In the genomic region with DNA sequence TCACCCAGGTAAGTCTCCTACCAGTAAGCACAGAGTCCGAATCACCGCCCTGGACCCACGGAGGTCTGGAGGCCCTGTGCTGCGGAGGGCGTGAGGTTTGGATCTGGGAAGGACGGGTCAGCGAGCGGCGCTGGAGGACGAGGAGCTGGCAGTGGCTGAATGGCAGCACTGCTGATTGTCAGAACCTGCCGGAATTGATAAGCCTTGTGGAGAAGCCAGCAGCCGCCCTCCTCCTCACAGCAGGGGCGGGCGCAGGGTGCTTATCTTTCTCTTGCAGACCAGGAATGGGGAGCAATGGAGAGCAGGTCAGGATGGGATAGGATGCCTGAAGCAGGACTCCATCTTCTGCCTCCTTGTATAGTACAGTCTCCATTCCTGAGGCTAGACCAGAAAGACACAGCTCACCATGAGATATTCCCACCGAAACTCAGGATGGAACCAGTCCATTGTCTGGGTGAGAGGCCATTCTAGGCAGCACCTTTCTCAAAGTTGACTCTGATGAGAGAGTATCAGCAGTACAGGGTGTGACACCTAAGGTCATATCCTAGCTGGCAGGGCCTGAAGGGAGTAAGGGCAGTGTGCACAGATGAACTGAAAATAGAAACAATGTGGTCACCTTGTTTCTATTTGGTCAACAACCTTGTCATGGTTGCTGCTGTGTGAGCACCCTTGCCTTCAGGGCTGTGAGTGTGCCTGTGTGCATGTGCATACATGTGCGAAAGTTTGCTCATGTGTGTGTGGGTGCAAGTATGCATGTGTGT, we compare ENCODE assay signal across 17 mouse cellular contexts.
A peak's percentile ranks its signal among the peaks of the same experiment; 100 is the strongest.
DNase-seq lines count a peak whose midpoint lies in the region; ATAC-seq and TF ChIP-seq lines count a peak whose summit lies in the region.
"Had no signal": no experiment of that assay in that cellular context is flagged by ENCODE, and none has a peak within 500 bp of the region (broad histone marks: within the 10 kb centered on the region; RNA-seq: fewer than 3 reads in every experiment).

No protein-coding gene starts in this region.

- no peaks in the 10 kb centered on the region for H3K4me1 ChIP-seq in limb, embryonic 13.5 days
- peaks cover 13% of the 10 kb centered on the region; the same call in 1 of the 2 replicates for H3K4me1 ChIP-seq in limb, embryonic 10.5 days
- H3K4me1 ChIP-seq in heart, embryonic 15.5 days (replicated peaks) = peaks cover 7% of the 10 kb centered on the region
- peaks cover 10% of the 10 kb centered on the region for H3K4me1 ChIP-seq in midbrain, embryonic 14.5 days (ENCODE audit: control insufficient read depth, insufficient read depth, low read length)
- no peaks in the 10 kb centered on the region for H3K4me1 ChIP-seq in thymus, adult 2 months (replicated peaks; ENCODE audit: control insufficient read depth, insufficient read depth, low read length)
- H3K4me1 ChIP-seq: forebrain, embryonic 12.5 days; neural tube, embryonic 12.5 days had no signal

- no peak for TF ChIP-seq POLR2A in thymus, adult 2 months (IDR thresholded peaks at IDR 0.05; ENCODE audit: control insufficient read depth, extremely low read depth, insufficient read depth, low read length, poor library complexity)

- ATAC-seq in limb, embryonic 13.5 days (ENCODE audit: low FRiP score, low read depth) = peak; percentile 36; the same call in 1 of the 2 replicates
- no peak for ATAC-seq in heart, embryonic 15.5 days (replicated peaks; ENCODE audit: insufficient number of reproducible peaks, insufficient read depth, low FRiP score, low read depth)
- ATAC-seq in midbrain, embryonic 14.5 days (ENCODE audit: low FRiP score, low TSS enrichment) = no peak

- H3K9ac ChIP-seq in limb, embryonic 13.5 days = no peak overlapping the region
- no peak overlapping the region for H3K9ac ChIP-seq in heart, embryonic 15.5 days
- H3K9ac ChIP-seq in midbrain, embryonic 14.5 days (replicated peaks; ENCODE audit: low read length) = no peak overlapping the region
- H3K9ac ChIP-seq: forebrain, embryonic 12.5 days; neural tube, embryonic 12.5 days had no signal

- no peak overlapping the region for H3K4me2 ChIP-seq in limb, embryonic 13.5 days (replicated peaks)
- H3K4me2 ChIP-seq in heart, embryonic 15.5 days = peak overlapping the region; percentile 30
- no peak overlapping the region for H3K4me2 ChIP-seq in midbrain, embryonic 14.5 days (ENCODE audit: low read length)
- H3K4me2 ChIP-seq: forebrain, embryonic 12.5 days; neural tube, embryonic 12.5 days had no signal

- H3K27ac ChIP-seq in limb, embryonic 13.5 days = no peak overlapping the region
- H3K27ac ChIP-seq in limb, embryonic 10.5 days = no peak overlapping the region
- H3K27ac ChIP-seq in heart, embryonic 15.5 days = no peak overlapping the region
- H3K27ac ChIP-seq in midbrain, embryonic 14.5 days (replicated peaks; ENCODE audit: low read depth, low read length) = peak overlapping the region; percentile 60; the same call in 1 of the 2 replicates
- H3K27ac ChIP-seq in thymus, adult 2 months (ENCODE audit: control insufficient read depth, insufficient read depth, low read length) = no peak overlapping the region
- H3K27ac ChIP-seq: forebrain, embryonic 12.5 days; kidney, postnatal 0 days; neural tube, embryonic 12.5 days; stomach, postnatal 0 days had no signal

- WGBS in limb, embryonic 13.5 days = 85% methylated on average over 16 of the region's 16 CpGs
- 83% methylated on average over 16 of the region's 16 CpGs for WGBS in limb, embryonic 10.5 days
- WGBS in heart, embryonic 15.5 days = 35% methylated on average over 16 of the region's 16 CpGs
- WGBS in midbrain, embryonic 14.5 days = 70% methylated on average over 16 of the region's 16 CpGs
- 77% methylated on average over 16 of the region's 16 CpGs for WGBS in thymus, adult 2 months

- TF ChIP-seq CTCF in thymus, adult 2 months (IDR thresholded peaks at IDR 0.05; ENCODE audit: borderline replicate concordance, control insufficient read depth, extremely low read depth, insufficient read depth, low read length, poor library complexity) = no peak

- peaks cover 2% of the 10 kb centered on the region; the same call in 1 of the 2 replicates for H3K27me3 ChIP-seq in limb, embryonic 13.5 days
- H3K27me3 ChIP-seq in limb, embryonic 10.5 days (ENCODE audit: low read depth, poor library complexity, severe bottlenecking) = no peaks in the 10 kb centered on the region
- H3K27me3 ChIP-seq in heart, embryonic 15.5 days = no peaks in the 10 kb centered on the region
- no peaks in the 10 kb centered on the region for H3K27me3 ChIP-seq in midbrain, embryonic 14.5 days (ENCODE audit: control insufficient read depth, insufficient read depth, low read length)
- no peaks in the 10 kb centered on the region for H3K27me3 ChIP-seq in thymus, adult 2 months (ENCODE audit: control insufficient read depth, insufficient read depth, low read length)
- H3K27me3 ChIP-seq: neural tube, embryonic 12.5 days had no signal

- H3K9me3 ChIP-seq in limb, embryonic 13.5 days = peaks cover 3% of the 10 kb centered on the region; the same call in 1 of the 2 replicates
- H3K9me3 ChIP-seq in limb, embryonic 10.5 days (replicated peaks) = no peaks in the 10 kb centered on the region
- H3K9me3 ChIP-seq in heart, embryonic 15.5 days (replicated peaks) = no peaks in the 10 kb centered on the region
- H3K9me3 ChIP-seq in midbrain, embryonic 14.5 days (ENCODE audit: control insufficient read depth, low read length) = no peaks in the 10 kb centered on the region; the same call in 1 of the 2 replicates
- H3K9me3 ChIP-seq: neural tube, embryonic 12.5 days had no signal

- no peak overlapping the region for H3K4me3 ChIP-seq in limb, embryonic 13.5 days
- H3K4me3 ChIP-seq in limb, embryonic 10.5 days = no peak overlapping the region
- H3K4me3 ChIP-seq in heart, embryonic 15.5 days = no peak overlapping the region
- no peak overlapping the region for H3K4me3 ChIP-seq in midbrain, embryonic 14.5 days (replicated peaks; ENCODE audit: low read depth, low read length)
- no peak overlapping the region for H3K4me3 ChIP-seq in thymus, adult 2 months (ENCODE audit: control insufficient read depth, insufficient read depth, low read length)
- H3K4me3 ChIP-seq: forebrain, embryonic 12.5 days; neural tube, embryonic 12.5 days had no signal

- DNase-seq in limb, embryonic 10.5 days (ENCODE audit: low spot score) = no peak
- peak; percentile 28 to 58 for DNase-seq in heart, adult 18-20 months
- DNase-seq in midbrain, embryonic 14.5 days = peak; percentile 23
- DNase-seq in cerebellum, adult 11 months = no peak
- no peak for DNase-seq in thymus, adult 2 months
- DNase-seq: adrenal gland, postnatal 36 days; cerebellum, postnatal 36 days; lung, adult 2 months; right cerebral cortex, adult 18-20 months; thymus, postnatal 36 days had no signal

- H3K36me3 ChIP-seq in limb, embryonic 13.5 days = no peaks in the 10 kb centered on the region
- no peaks in the 10 kb centered on the region for H3K36me3 ChIP-seq in limb, embryonic 10.5 days
- H3K36me3 ChIP-seq in heart, embryonic 15.5 days = no peaks in the 10 kb centered on the region
- no peaks in the 10 kb centered on the region for H3K36me3 ChIP-seq in midbrain, embryonic 14.5 days (ENCODE audit: control insufficient read depth, insufficient read depth, low read length)
- no peaks in the 10 kb centered on the region for H3K36me3 ChIP-seq in thymus, adult 2 months (ENCODE audit: control insufficient read depth, insufficient read depth, low read length)
- H3K36me3 ChIP-seq: forebrain, embryonic 12.5 days; G1E; neural tube, embryonic 12.5 days had no signal

Comparison
In these comparisons a context has a peak if more than half of its experiments do, and no peak if none do; other contexts are left out.
1. DNase-seq: peak in heart, adult 18-20 months (2 of 2) and midbrain, embryonic 14.5 days (single experiment); none in limb, embryonic 10.5 days (single experiment), cerebellum, adult 11 months (single experiment) and thymus, adult 2 months (single experiment).